Mouse (Mus musculus) T-cell, adult 2 months (primary cell): ENCODE measurements around the gene Ddias.

Source experiments
- DNase-seq: peaks from one replicate; pipeline ENCODE4 v3.0.0; 2022; ENCODE audit warnings: low spot score

The Ddias gene

GRCm38 (mm10) chr7:92848246-92848645, 25.8 kb downstream of the Ddias start:
- no peak for DNase-seq

- no peak for DNase-seq
These were observed 31.8 kb downstream of the Ddias start for GRCm38 (mm10) chr7:92842254-92842653.

GRCm38 (mm10) chr7:92837907-92838306, 36.1 kb downstream of the Ddias start:
- no peak for DNase-seq

GRCm38 (mm10) chr7:92837226-92837625, 36.8 kb downstream of the Ddias start:
- DNase-seq = no peak

- DNase-seq = no peak
These were observed 37.6 kb downstream of the Ddias start for GRCm38 (mm10) chr7:92836447-92836846.

- DNase-seq = no peak
These were observed 39.7 kb downstream of the Ddias start for GRCm38 (mm10) chr7:92834391-92834790.

GRCm38 (mm10) chr7:92832395-92832794, 41.7 kb downstream of the Ddias start:
- DNase-seq = no peak

GRCm38 (mm10) chr7:92827981-92828380, 46.1 kb downstream of the Ddias start:
- DNase-seq = no peak

- no peak for DNase-seq
These were observed 47.8 kb downstream of the Ddias start for GRCm38 (mm10) chr7:92826248-92826647.

GRCm38 (mm10) chr7:92822409-92823101, 51.5 kb downstream of the Ddias start:
- no peak for DNase-seq

GRCm38 (mm10) chr7:92821871-92822270, 52.2 kb downstream of the Ddias start:
- DNase-seq = no peak

- no peak for DNase-seq
These were observed 53.0 kb downstream of the Ddias start for GRCm38 (mm10) chr7:92820941-92821465.

GRCm38 (mm10) chr7:92820410-92820809, 53.6 kb downstream of the Ddias start:
- no peak for DNase-seq

- DNase-seq = no peak
These were observed 54.4 kb downstream of the Ddias start for GRCm38 (mm10) chr7:92819656-92820055.

- DNase-seq = no peak
These were observed 56.2 kb downstream of the Ddias start for GRCm38 (mm10) chr7:92817886-92818285.

- DNase-seq = peak; percentile 1
These were observed 56.8 kb downstream of the Ddias start for GRCm38 (mm10) chr7:92817242-92817641.

GRCm38 (mm10) chr7:92811667-92812279, 62.3 kb downstream of the Ddias start:
- DNase-seq = no peak
